Mouse (Mus musculus) heart, embryonic 14.5 days (tissue): ENCODE data around the gene Ankrd24. TPM values are rescaled to one million over a fixed set of nuclear protein-coding genes. Genes with fewer than 3 reads are reported as not detected.

Source experiments
- ATAC-seq: fragments of 200-750 bp; cut with Nextera tagmentation; 2 replicates; pipeline ENCODE4 v1.8.0; 2017; ENCODE audit warnings: low read depth, moderate TSS enrichment; ENCODE audit not compliant: insufficient number of reproducible peaks, insufficient read depth, low FRiP score
- H3K27ac ChIP-seq, 2 experiments: fragments of 200-500 bp in 1 of 2; fragments of 300-500 bp in 1 of 2; sonication (generic) in 1 of 2; replicated peaks in 1 of 2; 2 replicates each; pipeline ENCODE4 v1.5.1; 2012 to 2014; ENCODE audit warnings: low read depth in 2 of 2, low read length in 2 of 2, control low read depth in 1 of 2, mild to moderate bottlenecking in 1 of 2, mixed read lengths in 1 of 2; ENCODE audit not compliant: control insufficient read depth in 1 of 2, insufficient read depth in 1 of 2
- H3K27me3 ChIP-seq: fragments of 300-500 bp; sonication (generic); 2 replicates; pipeline ENCODE4 v1.6.1; 2014; ENCODE audit warnings: mild to moderate bottlenecking, low read length, control low read depth; ENCODE audit not compliant: control insufficient read depth, insufficient read depth
- H3K36me3 ChIP-seq: fragments of 300-500 bp; sonication (generic); 2 replicates; pipeline ENCODE4 v1.6.1; 2014; ENCODE audit warnings: mild to moderate bottlenecking, control low read depth, low read length, mixed read lengths; ENCODE audit not compliant: control insufficient read depth, insufficient read depth
- H3K4me1 ChIP-seq, 2 experiments: fragments of 200-500 bp in 1 of 2; fragments of 300-500 bp in 1 of 2; sonication (generic) in 1 of 2; 2 replicates each; pipeline ENCODE4 v1.6.1; 2012 to 2014; ENCODE audit warnings: low read length in 2 of 2, control low read depth in 1 of 2, mixed read lengths in 1 of 2; ENCODE audit not compliant: control insufficient read depth in 2 of 2, insufficient read depth in 2 of 2
- H3K4me2 ChIP-seq: fragments of 300-500 bp; sonication (generic); 2 replicates; pipeline ENCODE4 v1.6.1; 2014; ENCODE audit warnings: mild to moderate bottlenecking, low read length
- H3K4me3 ChIP-seq, 2 experiments: fragments of 200-500 bp in 1 of 2; fragments of 300-500 bp in 1 of 2; sonication (generic) in 1 of 2; 2 replicates each; pipeline ENCODE4 v1.5.1; 2012 to 2014; ENCODE audit warnings: low read length in 2 of 2, mild to moderate bottlenecking in 2 of 2, control low read depth in 1 of 2, low read depth in 1 of 2, moderate library complexity in 1 of 2; ENCODE audit not compliant: control insufficient read depth in 1 of 2, insufficient read depth in 1 of 2
- H3K9ac ChIP-seq: fragments of 300-500 bp; sonication (generic); 2 replicates; pipeline ENCODE4 v1.6.1; 2014; ENCODE audit warnings: mild to moderate bottlenecking, low read length
- H3K9me3 ChIP-seq: fragments of 300-500 bp; sonication (generic); 2 replicates; pipeline ENCODE4 v1.6.1; 2016; ENCODE audit warnings: low read length, control low read depth; ENCODE audit not compliant: control insufficient read depth
- WGBS: fragments of 180-500 bp; shearing (Covaris S2); extraction: QIAGEN DNeasy Blood & Tissue Kit; methylation state at CpG from one replicate; pipeline ENCODE4 v1.1.7; 2014; 5-methylcytosine and 5-hydroxymethylcytosine counted together
- polyA plus RNA-seq: library from polyadenylated mRNA; unstranded; fragments of >200 nt; fragmentation: Nextera tagmentation; extraction: Ambion mirVana; gene quantifications from 2 replicates; pipeline ENCODE4 v1.2.1, GENCODE M21; 2014

Gene Ankrd24
- polyA plus RNA-seq, 1 experiment from 2014 or later, result 9.0 TPM

- H3K9ac ChIP-seq, result no peak overlapping the region
- WGBS, result 84% methylated on average over 5 of the region's 5 CpGs
- peaks cover 5% of the 10 kb centered on the region; the same call in 1 of the 2 replicates for H3K27me3 ChIP-seq
- H3K36me3 ChIP-seq, result no peaks in the 10 kb centered on the region
- 0 out of 4 replicates have a peak overlapping the region, but pooled peaks of 1 of the 2 experiments have one; percentile 79 for H3K27ac ChIP-seq
- peaks cover 39 to 54% of the 10 kb centered on the region in 2 experiments for H3K4me1 ChIP-seq
- no peaks in the 10 kb centered on the region for H3K9me3 ChIP-seq
- no peak overlapping the region for H3K4me3 ChIP-seq
- ATAC-seq, result no peak
- no peak overlapping the region for H3K4me2 ChIP-seq
Measured at GRCm38 (mm10) chr10:81599630-81600029, 28.7 kb upstream of the Ankrd24 start.

GRCm38 (mm10) chr10:81600096-81600495 is 28.2 kb upstream of the Ankrd24 start:
- WGBS, result 35% methylated on average over 10 of the region's 10 CpGs
- Histone ChIP-seq H3K9ac (no peak overlapping the region), H3K27me3 (0 out of 2 replicates have a peak, but pooled peaks cover under 1% of the 10 kb centered on the region), H3K27ac (peak overlapping the region; percentile 67 to 79; a peak in 2 of 4 replicates), H3K4me3 (no peak overlapping the region), H3K4me2 (peak overlapping the region; percentile 68), H3K4me1 (peaks cover 42 to 54% of the 10 kb centered on the region in 2 experiments), H3K9me3 (no peaks in the 10 kb centered on the region), H3K36me3 (no peaks in the 10 kb centered on the region)
- ATAC-seq, result no peak

GRCm38 (mm10) chr10:81600738-81601203 is 27.6 kb upstream of the Ankrd24 start, which contains the start of gene Tle6:
Tle6 (minus strand) TSS chr10:81601073.
- peak within 1 kb of the TSS; percentile 31 to 41 for H3K4me3 ChIP-seq
- peak within 1 kb of the TSS; percentile 65 for H3K9ac ChIP-seq
- peak; percentile 87 for ATAC-seq
- no peaks in the 10 kb centered on the region for H3K36me3 ChIP-seq
- WGBS, result under 1% methylated on average over 28 of the region's 28 CpGs
- H3K27ac ChIP-seq, result peak within 1 kb of the TSS; percentile 67 to 79; a peak in 3 of 4 replicates
- H3K4me1 ChIP-seq, result peaks cover 38 to 56% of the 10 kb centered on the region in 2 experiments
- no peaks in the 10 kb centered on the region for H3K27me3 ChIP-seq
- H3K9me3 ChIP-seq, result no peaks in the 10 kb centered on the region
- peak within 1 kb of the TSS; percentile 68 for H3K4me2 ChIP-seq

GRCm38 (mm10) chr10:81601396-81601905 is 26.9 kb upstream of the Ankrd24 start:
- peak overlapping the region; percentile 31 to 41 for H3K4me3 ChIP-seq
- H3K27me3 ChIP-seq, result no peaks in the 10 kb centered on the region
- H3K4me1 ChIP-seq, result peaks cover 33 to 50% of the 10 kb centered on the region in 2 experiments
- H3K27ac ChIP-seq, result peak overlapping the region; percentile 25 to 79; a peak in 1 of 4 replicates
- H3K9ac ChIP-seq, result peak overlapping the region; percentile 65
- 32% methylated on average over 7 of the region's 7 CpGs for WGBS
- no peak for ATAC-seq
- no peaks in the 10 kb centered on the region for H3K9me3 ChIP-seq
- H3K4me2 ChIP-seq, result peak overlapping the region; percentile 68
- H3K36me3 ChIP-seq, result no peaks in the 10 kb centered on the region

- Histone ChIP-seq H3K9me3 (no peaks in the 10 kb centered on the region), H3K36me3 (no peaks in the 10 kb centered on the region), H3K9ac (no peak overlapping the region), H3K4me2 (no peak overlapping the region), H3K27ac (0 out of 4 replicates have a peak overlapping the region, but pooled peaks of 1 of the 2 experiments have one; percentile 24), H3K4me3 (no peak overlapping the region), H3K4me1 (peaks cover 30 to 40% of the 10 kb centered on the region in 2 experiments), H3K27me3 (no peaks in the 10 kb centered on the region)
- WGBS, result 26% methylated on average over 4 of the region's 4 CpGs
- no peak for ATAC-seq
Measured at GRCm38 (mm10) chr10:81602741-81603151, 25.6 kb upstream of the Ankrd24 start.

- Histone ChIP-seq H3K4me3 (0 out of 4 replicates have a peak overlapping the region, but pooled peaks of 1 of the 2 experiments have one; percentile 2), H3K36me3 (peaks cover 6% of the 10 kb centered on the region; the same call in 1 of the 2 replicates), H3K27me3 (no peaks in the 10 kb centered on the region), H3K27ac (no peak overlapping the region), H3K9me3 (no peaks in the 10 kb centered on the region), H3K4me1 (peaks cover 28 to 36% of the 10 kb centered on the region in 2 experiments), H3K4me2 (peak overlapping the region; percentile 88), H3K9ac (0 out of 2 replicates have a peak overlapping the region, but pooled peaks have one; percentile 49)
- ATAC-seq, result no peak
- WGBS, result 78% methylated on average over 12 of the region's 12 CpGs
Measured at GRCm38 (mm10) chr10:81604019-81604967, 24.0 kb upstream of the Ankrd24 start.

GRCm38 (mm10) chr10:81604968-81605665 is 23.2 kb upstream of the Ankrd24 start:
- peak overlapping the region; percentile 73 for H3K9ac ChIP-seq
- peak overlapping the region; percentile 88 for H3K4me2 ChIP-seq
- H3K4me1 ChIP-seq, result peaks cover 26 to 32% of the 10 kb centered on the region in 2 experiments
- H3K9me3 ChIP-seq, result no peaks in the 10 kb centered on the region
- WGBS, result 21% methylated on average over 29 of the region's 29 CpGs
- ATAC-seq, result no peak
- H3K27me3 ChIP-seq, result no peaks in the 10 kb centered on the region
- peak overlapping the region; percentile 79 to 96 for H3K27ac ChIP-seq
- peak overlapping the region; percentile 2 to 52; a peak in 2 of 4 replicates for H3K4me3 ChIP-seq
- peaks cover 7% of the 10 kb centered on the region; the same call in 1 of the 2 replicates for H3K36me3 ChIP-seq
